Mouse (Mus musculus): ENCODE measurements around the gene Fam151a.
"Not testable (repeated sequence)": the region's sequence is repeated elsewhere in the genome, so short reads cannot be mapped to it uniquely, and the experiment has no call there.

The Fam151a gene

DNA sequence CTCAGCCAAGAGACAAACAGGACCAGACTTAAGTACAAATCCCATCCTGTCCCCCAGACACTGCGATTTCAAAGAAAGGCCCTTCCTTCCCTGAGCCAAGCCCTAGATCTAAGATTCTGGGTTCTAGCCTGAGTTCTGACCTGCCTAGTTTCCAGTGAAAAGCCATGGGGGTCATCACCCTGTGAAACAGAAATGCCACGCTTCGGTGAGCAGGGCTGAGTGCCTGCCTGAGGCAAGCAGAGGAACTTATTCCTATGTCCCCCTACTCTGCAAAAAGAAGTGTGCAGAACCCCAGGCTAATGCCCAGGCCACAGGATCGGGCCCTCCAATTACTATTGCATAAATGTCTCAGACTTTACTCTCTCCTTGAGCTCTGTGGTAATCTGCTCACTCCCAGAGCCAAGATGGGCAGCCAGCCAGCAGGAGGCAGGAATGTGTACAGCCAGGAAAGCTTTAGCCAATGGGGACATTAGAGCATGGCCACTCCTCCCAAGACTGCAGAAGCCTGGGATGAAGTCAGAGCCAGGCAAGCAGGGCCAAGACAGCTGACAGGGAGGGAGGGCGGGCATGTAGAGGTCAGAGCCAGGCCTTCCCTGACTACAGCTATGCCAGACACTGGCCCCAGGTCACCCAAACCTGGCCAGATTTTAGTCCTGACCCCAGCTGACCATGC, 44.6 kb downstream of the Fam151a start:
- peak; percentile 90 for DNase-seq

DNA sequence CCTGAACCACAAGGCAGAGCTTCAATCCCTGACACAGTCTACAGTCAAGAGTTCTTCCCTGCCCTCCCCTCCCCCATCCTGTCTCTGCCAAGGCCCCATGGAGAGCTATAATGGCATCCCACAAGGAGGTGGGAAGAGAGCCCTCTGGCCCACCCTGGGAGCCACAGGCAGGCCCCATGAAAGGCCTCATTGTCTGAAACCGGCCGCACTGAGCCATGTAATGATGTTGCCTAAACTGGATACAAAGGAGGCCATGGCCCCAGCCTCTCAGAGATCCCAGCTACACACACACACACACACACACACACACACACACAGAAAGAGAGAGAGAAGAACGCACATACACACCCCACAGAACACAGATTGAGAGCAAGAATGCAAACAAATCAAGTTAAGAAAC, 46.4 kb downstream of the Fam151a start:
- DNase-seq: peak; percentile 43

DNA sequence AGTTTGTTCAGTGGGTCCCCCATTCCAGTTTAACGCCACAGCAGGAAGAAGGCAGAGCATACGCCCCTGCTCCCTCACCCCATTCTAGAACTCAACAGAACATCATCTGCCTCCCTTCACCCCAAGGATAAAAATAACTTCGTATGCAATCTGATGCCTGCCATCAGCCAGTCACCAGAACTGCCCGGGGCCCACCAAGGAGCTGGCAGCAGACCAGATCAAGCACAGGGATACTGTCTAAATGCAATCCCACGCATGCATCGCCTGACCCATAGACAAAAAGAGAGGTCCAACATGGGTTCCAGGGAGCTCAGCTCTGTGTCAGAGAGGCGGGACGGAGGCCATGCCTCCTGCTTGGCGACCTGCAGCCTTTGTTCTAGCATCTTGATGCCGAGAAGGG, 49.4 kb downstream of the Fam151a start:
- DNase-seq: no peak

DNA sequence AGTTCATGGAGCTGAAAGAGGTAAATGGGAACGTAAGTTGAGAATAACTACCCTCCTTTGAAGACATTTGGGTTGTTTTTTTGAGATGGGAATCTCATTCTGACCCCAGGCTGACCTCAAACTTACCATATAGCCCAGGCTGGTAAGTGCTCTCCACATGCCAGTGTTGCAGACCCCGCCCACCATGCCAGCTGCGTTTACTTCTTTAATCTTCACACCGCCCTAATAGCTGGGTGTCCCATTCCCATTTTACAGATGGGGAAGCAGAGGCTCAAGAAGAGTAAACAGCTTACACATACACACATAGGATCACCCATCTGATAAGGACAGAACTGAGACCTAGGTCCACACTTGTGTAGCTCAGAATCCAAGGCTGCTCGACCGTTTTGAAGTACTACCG, 51.1 kb downstream of the Fam151a start:
- no peak for DNase-seq

DNA sequence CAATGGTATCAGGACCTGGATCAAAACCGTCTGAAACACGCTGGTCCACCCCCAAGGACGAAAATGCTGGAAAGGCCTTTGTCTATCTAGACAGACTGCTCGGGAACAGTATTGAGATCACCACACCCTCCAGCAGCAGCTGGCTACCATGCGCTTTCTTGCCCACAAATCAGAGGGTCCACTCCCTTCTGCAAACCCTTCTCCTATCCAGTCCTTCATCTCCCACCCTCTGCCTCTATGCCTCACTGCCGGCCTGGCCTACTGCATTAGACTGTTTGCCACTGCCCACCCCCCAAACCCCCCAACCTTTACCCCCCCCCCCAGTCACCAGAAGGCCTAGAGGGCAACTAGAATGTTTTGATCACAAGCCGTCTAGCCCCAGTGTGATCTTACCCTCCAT, 51.7 kb downstream of the Fam151a start:
- DNase-seq: no peak

DNA sequence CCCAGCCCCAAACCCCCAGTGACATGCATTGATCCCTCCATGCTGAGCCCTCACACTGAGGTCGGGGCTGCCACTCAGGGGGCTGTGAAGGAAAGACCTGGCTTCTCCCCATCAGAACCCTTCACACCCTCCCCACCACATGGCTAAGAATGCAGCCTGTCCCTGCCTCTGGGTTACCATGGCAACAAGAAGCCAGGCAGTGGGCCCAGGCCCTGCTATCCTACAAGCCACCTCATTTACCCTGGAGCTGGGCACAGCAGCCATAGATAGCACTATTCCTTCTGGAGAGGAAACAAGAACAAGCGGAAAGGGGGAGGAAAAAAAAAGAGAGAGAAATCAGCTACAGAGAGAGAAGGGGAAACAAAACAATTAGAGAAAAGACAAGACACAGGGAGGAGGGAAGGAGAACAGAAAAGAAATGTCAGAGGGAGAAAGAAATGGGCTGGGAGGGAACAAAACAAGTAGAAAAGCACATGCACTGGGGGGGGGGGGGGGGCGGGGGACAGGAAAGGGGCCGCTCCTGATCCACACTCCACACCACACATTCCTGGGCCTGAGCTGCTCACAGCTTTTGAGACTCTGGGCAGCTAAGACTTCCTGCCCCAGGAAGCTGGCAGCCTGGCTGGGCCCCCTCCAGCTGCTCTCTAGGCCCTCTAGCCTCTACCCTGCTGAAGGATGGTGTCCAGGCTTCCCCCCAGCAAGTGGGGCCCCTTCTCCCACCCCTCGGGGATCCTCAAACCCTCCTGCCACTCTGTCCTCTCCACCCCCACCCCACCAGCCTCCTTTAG, 52.3 kb downstream of the Fam151a start:
- peak; percentile 85 for DNase-seq

DNA sequence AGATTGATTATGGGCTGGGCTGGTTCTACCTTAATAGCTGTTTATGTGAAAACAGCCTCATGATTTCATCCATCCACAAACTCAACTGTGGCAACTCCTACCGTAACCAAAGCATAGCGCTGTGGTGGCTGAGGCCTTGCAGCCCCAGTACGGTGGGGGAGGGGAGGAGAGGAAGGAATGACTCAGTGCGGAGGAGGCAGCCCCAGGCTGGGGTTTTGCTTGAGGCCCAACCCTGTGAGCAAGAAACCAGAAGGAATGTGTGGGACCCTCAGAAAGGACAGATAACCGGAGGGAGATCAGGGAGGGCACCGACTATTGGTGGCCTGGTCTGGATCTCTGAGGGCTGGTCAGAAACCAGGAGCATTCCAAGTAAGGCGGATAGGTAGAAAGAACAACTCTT, 54.1 kb downstream of the Fam151a start:
- peak; percentile 67 for DNase-seq

DNA sequence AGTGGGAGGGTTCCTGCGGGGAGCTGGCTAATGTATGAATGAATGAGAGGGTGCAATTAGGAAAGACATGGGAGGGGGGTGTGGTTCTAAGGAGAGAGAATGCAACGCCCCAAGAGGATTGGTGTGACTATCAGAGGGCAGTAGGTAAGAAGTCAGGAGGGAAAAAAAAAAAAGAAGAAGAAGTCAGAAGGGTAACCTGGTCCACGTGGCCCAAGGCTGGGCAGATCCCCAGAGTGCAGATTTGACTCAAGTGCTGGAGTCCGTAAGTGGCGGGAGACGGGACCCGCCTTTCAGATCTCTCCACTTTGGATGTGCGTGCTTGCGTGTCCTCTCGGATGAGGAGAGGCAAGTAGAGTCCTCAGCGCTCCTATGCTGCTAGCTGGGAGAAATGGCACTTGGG, 54.9 kb downstream of the Fam151a start:
- DNase-seq: no peak

DNA sequence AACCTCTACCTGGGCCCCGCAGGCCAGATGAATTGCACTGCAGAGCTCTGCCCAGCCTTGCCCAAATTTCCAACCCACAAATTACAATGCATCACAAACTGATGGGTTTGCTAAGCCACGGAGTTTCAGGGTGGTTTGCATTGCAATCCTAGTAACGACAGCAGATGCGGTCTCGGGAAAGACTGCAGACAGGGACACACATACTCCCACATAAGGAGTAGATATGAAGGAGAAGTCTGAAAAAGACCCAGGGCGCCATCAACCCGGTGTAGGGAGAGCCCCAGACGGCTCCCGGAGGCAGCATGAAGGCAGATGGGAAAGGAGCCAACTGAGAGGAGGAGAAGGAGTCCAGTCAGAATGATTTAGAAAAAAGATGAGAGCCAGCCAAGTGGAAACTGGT, 56.0 kb downstream of the Fam151a start:
- peak; percentile 71 for DNase-seq

DNA sequence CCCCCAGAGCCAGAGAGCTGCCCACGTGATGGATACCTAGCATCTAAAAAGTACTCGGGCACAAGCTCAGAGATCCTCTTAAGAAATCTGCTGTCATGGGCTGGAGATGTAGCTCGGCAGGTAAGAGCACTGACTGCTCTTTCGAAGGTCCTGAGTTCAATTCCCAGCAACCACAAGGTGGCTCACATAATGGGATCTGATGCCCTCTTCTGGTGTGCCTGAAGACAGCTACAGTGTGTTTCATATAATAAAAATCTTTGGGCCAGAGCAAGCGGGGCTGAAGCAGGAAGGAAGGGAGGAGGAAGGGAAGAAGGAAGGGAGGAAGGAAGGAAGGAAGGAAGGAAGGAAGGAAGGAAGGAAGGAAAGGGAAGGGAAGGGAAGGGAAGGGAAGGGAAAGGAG, 56.5 kb downstream of the Fam151a start:
- DNase-seq: not testable (repeated sequence)

DNA sequence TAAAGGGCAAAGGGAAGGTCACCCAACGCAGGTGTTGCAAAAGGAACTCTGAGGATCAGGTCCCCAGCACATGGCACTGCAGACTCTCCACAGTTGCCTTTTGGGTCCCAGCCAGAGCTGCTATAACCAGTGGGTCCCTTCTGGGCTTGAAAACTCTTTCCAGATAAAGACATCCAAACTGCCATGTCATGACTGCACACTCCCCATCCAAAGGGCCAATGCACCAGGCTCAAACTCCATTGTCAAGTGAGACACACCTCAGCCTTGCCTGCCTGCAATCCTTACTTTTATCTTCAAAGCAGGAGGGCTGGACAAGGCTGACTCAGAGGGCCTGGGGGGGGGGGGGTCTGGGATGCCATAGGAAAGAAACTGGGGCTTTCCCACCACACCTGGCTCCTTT, 57.2 kb downstream of the Fam151a start:
- DNase-seq: no peak

DNA sequence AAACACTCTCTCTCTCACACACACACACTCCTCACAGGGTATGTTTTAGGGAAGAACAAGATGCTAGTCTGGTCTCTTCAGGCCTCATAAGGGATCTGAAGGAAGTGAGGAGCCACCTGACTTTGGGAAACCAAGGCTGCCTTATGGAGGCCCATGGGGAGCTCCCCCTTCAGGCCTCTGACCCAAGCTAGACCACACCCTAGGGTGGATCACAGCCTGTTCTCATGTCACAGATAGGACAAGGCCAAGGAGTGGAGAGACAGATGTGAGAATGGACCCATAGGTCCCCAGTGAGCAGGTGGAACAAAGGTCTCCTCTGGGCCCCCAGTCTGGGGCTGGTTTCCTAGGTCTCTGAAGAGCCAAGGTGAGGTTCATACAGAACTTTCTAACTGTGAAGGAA, 58.6 kb downstream of the Fam151a start:
- no peak for DNase-seq

DNA sequence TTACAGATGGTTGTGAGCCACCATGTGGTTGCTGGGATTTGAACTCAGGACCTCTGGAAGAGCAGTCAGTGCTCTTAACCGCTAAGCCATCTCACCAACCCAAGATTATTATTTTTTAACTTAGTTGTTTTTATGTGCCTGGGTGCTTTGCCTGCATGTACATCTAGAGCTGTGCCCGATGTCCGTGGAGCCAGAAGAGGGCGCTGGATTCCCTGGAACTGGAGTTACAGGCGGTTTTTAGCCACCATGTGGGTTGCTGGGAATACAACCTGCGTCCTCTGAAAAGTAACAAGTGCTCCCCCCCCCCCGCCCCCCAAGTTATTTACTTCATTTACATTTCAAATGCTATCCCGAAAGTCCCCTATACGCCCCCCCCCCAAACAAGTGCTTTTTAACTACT, 60.1 kb downstream of the Fam151a start:
- DNase-seq: not testable (repeated sequence)

DNA sequence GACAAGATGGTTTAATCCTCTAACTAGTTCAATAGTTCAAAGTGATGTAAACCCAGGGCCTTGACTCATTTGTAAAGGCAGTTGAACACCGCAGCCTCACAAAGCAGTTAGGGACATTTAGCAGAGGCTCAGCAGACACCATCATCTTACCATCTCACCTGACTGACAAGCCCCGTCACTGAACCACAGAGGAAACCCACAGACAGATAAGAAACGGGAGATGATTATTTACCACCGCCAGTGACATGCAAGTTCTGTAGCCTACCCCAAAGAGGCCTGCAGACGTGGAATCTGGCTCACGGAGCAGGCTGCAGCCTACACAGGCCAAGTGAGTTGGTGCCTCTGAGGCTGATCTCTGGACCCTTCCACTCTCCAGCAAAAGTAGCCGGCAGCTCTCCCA, 60.6 kb downstream of the Fam151a start:
- DNase-seq: no peak

DNA sequence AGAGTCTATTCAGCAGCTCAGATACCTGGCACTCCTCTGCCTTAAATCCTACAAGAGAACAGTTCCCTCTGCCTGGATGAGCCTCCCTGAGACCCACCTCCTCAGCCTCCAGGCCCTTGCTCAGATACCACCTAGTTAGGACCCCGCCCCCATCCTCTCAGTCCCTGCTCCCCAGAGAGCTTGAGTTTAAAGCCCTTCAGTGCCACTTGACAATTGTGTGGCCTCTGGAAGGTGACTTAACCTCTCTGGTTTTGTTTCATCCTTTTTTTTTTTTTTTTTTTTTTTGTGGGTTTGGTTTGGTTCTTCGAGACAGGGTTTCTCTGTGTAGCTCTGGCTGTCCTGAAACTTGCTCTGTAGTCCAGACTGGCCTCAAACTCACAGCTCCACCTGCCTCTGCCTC, 61.6 kb downstream of the Fam151a start:
- no peak for DNase-seq

Measured in right cerebral cortex, adult 18-20 months (tissue).